Mouse (Mus musculus): ENCODE results near the gene Slc39a1. TPM values are rescaled to one million over a fixed set of nuclear protein-coding genes. Genes with fewer than 3 reads are reported as not detected.

Slc39a1 gene
- total RNA-seq, 2 experiments from 2014 or later = 101 to 106 TPM

Small RNAs within 50 kb of the gene (microRNA-seq; reads per million reads assigned to microRNA genes)
- gene Mir7012 = 0.35 to 0.61 reads per million in 2 experiments

Other genes starting within 250 kb of the Slc39a1 start
- 10 to 100 TPM; 39.0 to 44.5 TPM for gene Hax1, start 249.4 kb upstream of the Slc39a1 start, total RNA-seq (2021)
- gene 4933434E20Rik, start 196.5 kb upstream of the Slc39a1 start, total RNA-seq (2021) = 10 to 100 TPM; 56.4 to 66.5 TPM
- 100 to 1,000 TPM; 160 to 164 TPM for gene Ubap2l, start 195.5 kb upstream of the Slc39a1 start, total RNA-seq (2021)
- gene Tpm3, start 175.5 kb upstream of the Slc39a1 start, total RNA-seq (2021) = 100 to 1,000 TPM; 127 to 134 TPM
- gene Nup210l, start 144.0 kb upstream of the Slc39a1 start, total RNA-seq (2021) = under 1 TPM; 0.12 to 0.23 TPM
- 1,000 to 10,000 TPM; 1,313 to 1,450 TPM for gene Rps27, start 34.5 kb upstream of the Slc39a1 start, total RNA-seq (2021)
- 10 to 100 TPM; 14.8 to 19.0 TPM for gene Rab13, start 34.5 kb upstream of the Slc39a1 start, total RNA-seq (2021)
- 10 to 100 TPM; 40.9 to 47.4 TPM for gene Jtb, start 16.6 kb upstream of the Slc39a1 start, total RNA-seq (2021)
- under 1 TPM; 0.18 to 0.19 TPM for gene Creb3l4, start 4.7 kb upstream of the Slc39a1 start, total RNA-seq (2021)
- gene Crtc2, start 6.0 kb downstream of the Slc39a1 start, total RNA-seq (2021) = 10 to 100 TPM; 18.0 to 18.8 TPM
- 10 to 100 TPM; 22.2 to 22.3 TPM for gene Dennd4b, start 17.0 kb downstream of the Slc39a1 start, total RNA-seq (2021)
- 10 to 100 TPM; 59.5 to 62.0 TPM for gene Gatad2b, start 45.0 kb downstream of the Slc39a1 start, total RNA-seq (2021)
- 1 to 10 TPM; 3.4 to 3.9 TPM for gene Slc27a3, start 141.8 kb downstream of the Slc39a1 start, total RNA-seq (2021)
- 10 to 100 TPM; 24.1 to 28.6 TPM for gene Ints3, start 185.4 kb downstream of the Slc39a1 start, total RNA-seq (2021)
- 10 to 100 TPM; 30.4 to 33.0 TPM for gene Npr1, start 217.7 kb downstream of the Slc39a1 start, total RNA-seq (2021)
- 10 to 100 TPM; 69.0 to 74.2 TPM for gene Ilf2, start 228.0 kb downstream of the Slc39a1 start, total RNA-seq (2021)
- gene Snapin, start 242.9 kb downstream of the Slc39a1 start, total RNA-seq (2021) = 10 to 100 TPM; 50.0 to 58.0 TPM

Data from heart, postnatal 4 days (tissue).